Mouse (Mus musculus) embryo, embryonic 10.5 days (tissue): ENCODE results near the gene Capn11.
A peak's percentile ranks its signal among the peaks of the same experiment; 100 is the strongest.
"Not testable (repeated sequence)": the region's sequence is repeated elsewhere in the genome, so short reads cannot be mapped to it uniquely, and the experiment has no call there.

ENCODE experiments used
- DNase-seq: peaks from one replicate; pipeline ENCODE4 v3.0.0-alpha.2; 2015; ENCODE audit warnings: low spot score

Gene Capn11

DNA sequence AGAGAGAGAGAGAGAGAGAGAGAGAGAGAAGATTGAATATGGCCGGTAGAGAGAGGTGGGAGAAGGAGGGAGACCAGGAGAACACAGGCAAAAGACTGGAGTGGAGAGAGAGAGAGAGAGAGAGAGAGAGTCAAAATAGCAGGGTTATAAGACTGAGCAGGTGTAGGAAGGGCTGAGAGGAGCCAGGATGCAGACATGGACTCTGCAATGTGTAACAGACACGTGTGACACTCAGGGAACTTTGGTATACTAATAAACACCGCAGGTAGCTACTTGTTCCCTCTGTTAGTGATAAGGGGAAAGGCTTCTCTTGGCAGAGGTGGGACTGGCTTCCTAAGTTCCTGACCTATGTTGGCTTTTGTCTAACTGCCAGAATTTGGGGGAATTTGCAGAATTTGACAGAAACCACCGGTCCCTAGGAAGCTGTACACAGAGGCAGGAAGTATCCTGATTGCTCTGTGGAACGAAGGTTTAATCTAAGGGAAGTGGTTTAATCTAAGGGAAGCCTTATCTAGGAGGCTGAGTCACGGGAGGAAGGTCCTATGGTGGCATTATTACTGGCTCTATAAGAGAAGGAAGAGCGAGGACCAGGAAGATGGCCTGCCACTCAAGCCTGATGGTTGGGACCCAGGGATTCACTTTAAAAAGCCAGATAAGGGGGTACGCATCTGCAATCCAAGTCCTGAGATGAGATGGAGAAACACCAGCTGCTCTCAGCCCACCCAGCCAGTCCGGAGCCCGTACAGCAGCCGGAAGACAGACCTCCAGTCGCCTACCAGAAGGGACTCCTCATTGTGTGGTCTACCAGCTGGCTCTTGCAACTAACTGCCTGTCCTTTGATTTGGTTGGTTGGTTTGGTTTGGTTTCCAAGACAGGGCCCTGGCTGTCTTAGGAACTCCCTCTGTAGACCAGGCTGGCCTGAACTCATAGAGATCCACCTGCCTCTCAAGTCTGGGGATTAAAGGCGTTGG lies 30.0 kb downstream of the Capn11 start:
- DNase-seq: no peak

DNA sequence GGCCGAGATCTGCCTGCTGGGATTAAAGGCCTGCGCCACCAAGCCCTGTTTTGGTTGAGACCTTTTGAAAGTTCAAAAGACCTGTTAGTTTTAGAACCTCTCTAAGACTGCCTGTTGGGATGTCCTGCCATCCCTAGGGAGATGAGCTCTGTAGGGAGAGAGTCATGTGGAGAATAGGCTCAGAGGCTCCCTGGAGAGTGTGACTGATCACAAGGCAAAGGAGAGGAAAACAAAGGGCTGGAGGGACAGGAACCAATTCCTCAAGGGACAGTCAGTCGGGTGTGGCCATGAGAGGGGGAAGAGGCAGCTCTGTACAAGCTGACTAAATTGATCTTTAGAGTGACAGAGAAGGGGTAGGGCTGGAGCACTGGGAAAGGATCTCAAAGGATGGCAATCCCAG lies 31.0 kb downstream of the Capn11 start:
- no peak for DNase-seq

DNA sequence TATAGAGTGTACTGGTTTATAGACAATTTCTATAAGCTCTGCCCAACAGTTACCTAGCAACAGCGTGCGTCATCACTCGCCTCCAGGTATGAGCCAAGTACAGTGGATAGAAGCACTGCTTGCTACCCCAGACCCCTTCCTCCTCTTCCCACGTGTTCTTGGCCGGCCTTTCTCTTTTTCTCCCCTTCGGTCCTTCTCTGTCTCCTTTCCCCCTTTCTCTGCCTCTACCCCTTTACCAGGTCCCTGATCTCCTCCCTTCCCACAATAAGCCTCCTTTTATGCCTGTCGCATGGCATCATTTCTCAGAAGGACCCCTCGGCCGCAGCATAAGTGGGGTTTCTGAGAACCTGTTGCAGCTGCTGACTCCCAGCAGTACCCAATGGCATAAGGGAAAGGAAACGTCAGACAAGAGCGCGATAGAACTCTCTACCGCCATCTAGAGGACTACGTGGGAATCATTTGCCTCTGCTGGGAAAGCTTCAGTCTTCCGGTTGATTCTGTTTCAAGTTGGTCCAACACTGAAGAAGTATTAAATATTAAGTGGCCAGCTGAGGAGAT lies 32.5 kb downstream of the Capn11 start:
- peak; percentile 96 for DNase-seq

DNA sequence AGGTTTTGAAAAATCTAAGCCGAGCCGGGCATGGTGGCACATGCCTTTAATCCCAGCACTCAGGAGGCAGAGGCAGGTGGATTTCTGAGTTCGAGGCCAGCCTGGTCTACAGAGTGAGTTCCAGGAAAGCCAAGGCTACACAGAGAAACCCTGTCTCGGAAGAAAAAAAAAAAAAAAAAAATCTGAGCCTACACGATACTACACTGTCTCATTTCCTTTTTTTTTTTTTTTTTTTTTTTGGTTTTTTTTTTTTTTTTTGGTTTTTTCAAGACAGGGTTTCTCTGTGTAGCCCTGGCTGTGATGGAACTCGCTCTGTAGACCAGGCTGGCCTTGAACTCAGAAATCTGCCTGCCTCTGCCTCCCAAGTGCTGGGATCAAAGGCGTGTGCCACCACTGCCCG lies 35.7 kb downstream of the Capn11 start:
- not testable (repeated sequence) for DNase-seq

DNA sequence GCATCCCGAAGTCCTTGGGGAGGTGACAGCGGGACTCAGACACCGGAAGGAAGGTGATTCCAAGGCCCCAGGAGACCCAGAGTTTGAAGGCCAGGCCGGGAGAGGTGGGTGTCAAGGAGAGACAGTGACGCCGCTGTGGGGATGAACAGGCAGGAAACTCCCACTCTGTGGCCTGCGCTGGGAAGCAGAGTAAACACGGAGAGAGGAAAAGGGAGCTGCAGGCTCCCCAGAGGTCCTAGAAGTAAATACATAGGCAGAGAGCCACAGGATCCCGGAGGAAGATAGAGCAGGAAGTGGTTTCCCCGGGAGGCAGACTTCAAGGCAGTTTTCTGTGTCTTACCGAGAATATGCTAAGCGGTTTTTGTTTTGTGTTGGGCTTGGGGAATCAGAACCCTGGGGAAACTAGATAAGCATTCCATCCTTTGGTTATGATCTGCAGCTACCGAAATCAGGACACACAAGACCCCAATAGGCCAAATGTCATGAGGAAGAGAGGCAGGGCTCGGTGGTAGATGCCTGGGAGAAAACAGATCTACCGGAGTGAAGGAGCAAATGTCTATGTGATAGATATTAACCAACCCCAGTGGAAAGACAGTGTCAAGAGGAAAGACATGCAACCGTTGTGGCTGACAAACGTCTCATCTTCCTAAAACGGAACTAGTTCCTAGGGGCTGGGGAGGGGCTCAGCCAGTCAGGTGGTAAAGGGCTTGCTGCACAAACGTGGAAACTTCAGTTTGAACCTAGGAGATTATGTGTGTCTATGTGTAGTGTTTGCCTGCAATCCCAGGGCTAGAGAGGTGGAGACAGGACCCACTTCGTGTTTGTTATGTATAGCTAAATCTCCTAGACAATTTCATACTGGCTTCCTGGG lies 39.5 kb downstream of the Capn11 start:
- DNase-seq: no peak

DNA sequence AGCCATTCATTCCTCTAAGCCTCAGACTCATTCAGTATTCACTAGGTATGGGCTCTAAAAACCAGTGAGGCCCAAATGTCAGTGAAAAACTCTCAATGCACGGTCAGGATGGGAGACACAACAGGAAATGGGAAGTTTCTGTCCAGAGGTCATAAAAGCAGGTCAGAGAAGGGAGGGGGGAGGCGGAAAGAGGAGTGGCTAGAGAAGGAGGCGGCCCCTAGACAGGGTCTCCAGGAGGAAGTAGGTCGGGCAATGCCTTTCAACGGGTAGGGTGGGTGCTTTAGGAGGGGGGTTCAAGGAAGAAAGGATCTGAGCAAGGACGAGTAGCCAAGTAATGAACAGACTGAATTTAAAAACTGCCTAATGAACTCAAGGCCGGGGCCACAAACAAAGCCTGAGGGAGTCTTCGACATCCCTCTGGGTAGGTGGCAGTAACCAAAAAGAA lies 40.2 kb downstream of the Capn11 start:
- peak; percentile 76 for DNase-seq

DNA sequence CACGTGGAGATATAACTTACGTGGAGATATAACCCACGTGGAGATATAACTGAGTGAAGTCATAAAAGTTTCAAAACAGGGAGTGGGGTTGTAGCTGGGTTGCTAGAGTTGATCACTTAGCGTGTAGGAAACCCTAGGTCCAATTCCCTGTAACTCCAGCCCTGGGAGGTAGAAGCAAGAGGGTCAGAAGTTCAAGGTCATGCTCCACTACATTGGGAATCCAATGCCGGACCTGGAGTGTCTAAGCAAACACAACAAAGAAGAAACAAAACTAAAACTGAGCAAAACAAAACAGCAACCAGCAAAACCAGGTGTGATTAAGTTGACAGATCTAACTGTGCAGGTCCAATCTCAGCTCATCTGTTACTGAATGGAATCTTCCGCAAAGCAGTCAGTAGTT lies 41.5 kb downstream of the Capn11 start:
- DNase-seq: no peak

DNA sequence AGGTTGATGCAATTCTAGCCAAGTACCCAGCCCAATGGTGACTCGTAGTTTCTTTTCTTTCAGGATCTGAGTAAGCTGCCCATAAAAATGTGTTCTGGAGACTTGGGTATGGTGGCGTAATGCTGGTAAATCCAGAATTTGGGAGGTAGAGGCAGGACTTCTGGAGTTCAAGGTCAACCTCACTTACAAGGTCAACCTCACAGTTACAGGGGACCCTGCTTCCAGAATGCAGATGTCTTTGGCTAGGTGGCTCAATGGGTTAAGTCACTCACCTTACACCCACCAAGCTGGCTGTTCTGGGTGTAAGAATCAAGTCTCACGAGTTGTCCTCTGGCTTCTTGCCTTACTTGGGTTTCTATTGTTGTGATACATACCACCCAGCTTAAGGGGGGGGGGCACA lies 42.4 kb downstream of the Capn11 start:
- DNase-seq: no peak

DNA sequence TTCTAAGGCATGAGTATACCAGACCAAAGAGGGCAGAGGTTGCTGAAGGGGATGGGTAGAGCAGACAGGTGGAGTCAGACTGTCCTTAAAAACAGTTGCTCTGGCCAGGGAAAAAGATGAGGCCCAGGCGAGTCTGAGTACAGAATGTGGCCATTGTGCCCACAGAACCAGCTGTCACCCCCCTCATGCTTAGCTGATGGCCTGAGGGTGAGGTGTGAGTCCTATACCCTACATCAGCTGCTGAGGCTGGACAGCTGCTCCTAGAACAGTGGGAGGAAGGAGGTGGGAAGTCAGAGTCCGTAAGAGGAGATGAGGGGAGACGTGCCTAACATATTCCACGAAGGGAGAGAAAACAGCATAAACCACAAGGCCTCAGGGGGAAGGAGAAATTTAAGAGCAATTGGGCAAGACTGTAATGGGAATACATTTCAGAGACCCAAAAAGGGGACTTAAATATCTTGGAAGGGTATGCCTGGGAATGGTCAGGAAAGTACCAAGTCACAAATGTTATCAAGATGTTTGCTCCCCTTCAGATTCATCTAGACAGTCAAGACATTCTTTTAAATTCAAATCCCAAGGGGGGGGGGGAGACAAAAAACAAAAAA lies 43.0 kb downstream of the Capn11 start:
- no peak for DNase-seq

DNA sequence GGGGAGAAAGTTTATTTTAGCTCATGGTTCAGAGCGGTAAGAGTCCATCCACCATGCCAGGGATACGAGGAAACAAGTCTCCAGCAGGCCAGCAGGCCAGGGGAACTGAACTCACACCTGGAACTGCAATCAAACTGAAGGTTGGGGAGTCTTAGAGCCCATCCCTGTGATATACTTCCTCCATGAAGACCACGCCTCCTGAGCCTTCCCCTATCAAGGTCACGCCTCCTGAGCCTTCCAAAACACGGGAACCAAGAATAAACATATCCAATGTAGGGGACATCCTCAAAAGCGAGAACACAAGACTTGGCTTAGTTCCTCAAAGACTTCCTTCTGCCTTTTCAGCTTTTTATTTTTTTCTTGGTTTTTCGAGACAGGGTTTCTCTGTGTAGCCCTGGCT lies 46.2 kb downstream of the Capn11 start:
- no peak for DNase-seq

DNA sequence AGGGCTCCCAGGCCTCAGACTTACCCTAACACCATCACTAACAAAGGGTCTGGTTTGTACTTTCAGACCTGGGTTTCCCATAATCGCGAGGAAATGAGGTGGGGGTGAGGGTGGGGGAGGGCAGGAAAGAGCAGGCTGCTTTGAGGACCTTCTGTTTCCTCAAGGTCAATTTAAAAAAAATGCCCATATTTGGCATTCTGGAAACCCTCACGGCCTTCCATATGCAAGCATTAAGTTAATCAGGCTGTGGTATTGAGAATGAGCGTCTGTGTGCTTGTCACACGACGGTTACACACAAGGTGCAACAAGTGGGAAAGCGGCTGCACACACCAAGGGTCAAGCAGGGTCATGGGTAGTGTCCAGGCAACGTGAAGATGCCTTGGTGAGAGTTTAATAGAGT lies 47.1 kb downstream of the Capn11 start:
- no peak for DNase-seq

DNA sequence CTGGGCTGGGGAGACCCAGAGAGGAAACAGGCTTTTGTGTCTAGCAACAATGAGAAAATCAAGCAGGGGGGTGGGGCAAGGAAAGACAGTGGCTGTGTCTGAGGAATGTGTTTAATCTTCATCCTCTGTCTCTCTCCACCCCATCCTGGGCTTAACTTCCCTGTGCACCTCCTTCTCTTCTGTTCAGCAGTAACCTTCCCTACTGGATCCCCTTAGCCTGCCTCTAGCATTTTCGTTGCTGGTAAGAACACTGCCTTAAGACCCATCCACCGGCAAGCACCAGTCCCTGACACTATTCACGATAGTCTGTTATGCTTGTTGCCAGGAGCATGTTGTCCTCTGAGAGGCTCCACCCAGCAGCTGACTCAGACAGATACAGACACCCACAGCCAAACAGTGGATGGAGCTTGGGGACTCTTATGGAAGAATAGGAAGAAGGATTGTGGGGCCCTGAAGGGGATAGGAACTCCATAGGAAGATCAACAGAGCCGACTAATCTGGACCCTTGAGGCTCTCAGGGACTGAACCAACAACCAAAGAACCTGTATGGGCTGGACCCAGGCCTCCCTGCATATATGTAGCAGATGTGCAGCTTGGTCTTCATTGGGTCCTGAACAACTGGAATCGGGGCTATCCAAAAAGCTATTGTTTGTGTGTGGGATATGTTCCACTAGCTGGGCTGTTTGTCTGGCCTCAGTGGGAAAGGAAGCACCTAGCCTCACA lies 48.8 kb downstream of the Capn11 start:
- DNase-seq: peak; percentile 9

DNA sequence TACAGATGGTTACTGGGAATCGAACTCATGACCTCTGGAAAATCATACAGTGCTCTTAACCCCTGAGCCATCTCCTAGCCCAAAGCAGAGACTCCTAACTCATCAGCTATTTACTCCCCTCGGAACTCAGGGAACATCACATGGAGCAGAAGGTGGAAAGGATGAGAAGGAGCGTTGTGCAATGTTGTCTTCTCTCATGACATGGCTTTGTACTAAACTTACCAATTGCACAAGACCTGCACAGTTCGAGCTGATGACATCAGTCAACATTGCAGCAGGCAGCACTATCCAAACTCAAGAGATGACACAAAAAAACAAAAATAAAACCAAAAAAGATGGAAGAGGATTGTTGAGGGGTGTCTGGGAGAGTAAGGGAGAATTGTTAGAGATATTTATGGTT lies 50.7 kb downstream of the Capn11 start:
- no peak for DNase-seq

DNA sequence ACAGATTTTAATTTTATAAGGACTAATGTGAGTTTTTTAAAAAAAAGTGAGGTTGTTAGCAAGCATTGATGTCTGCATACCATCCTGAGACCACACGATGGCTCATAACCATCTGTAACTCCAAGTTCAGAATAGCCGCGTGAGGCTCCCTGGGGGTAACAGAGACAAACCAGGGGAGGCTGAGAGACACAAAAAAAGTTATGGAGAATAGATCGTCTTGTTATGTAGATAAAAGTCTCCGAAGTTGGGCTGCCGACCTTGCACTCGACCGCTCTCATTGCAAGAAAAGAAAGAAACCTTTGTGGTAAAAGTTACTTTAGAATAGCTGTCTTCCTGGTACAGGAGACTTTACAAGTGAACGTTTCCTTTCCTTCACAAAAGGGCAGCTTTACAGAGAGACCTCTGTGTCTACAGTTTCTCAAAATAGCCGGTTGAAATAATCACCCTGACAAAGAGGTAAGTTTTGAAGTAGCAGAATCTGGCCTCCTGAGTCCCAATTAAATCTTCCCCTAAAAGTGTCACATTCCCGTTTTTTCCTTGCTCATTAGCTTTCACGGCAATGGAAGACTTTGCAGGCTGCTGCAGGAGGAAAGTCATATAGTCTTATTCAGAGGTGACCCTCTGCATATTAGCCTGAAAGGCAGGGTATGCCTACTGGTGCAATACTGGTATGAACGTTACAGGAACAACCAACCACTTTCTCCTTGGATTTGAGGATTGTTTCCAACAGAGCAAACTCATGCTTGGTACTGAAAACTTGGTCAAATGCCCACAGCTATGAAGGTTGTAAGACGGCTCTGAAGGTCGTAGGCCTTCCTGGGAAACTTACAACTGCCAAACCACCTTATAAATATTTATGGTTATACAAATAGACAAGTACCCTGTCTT lies 51.9 kb downstream of the Capn11 start:
- DNase-seq: no peak

DNA sequence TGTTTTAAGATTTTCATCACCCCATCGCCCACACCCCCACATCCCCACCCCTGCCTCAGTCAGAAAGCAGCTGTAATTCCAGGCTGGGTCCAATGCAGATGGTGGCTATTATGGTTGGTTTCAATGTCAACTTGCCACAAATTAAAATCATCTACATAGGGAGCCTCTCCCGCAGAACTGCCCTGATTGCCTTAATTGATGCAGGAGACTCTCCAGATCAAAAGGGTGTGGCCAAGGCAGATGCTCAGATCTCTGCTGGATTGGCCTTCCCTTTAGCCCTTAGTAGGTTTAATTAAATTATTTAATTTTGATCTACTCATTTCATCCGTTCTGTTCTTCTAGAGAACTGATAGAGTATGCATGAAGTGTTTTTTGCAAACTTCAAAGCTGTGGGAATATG lies 56.1 kb downstream of the Capn11 start:
- DNase-seq: no peak

DNA sequence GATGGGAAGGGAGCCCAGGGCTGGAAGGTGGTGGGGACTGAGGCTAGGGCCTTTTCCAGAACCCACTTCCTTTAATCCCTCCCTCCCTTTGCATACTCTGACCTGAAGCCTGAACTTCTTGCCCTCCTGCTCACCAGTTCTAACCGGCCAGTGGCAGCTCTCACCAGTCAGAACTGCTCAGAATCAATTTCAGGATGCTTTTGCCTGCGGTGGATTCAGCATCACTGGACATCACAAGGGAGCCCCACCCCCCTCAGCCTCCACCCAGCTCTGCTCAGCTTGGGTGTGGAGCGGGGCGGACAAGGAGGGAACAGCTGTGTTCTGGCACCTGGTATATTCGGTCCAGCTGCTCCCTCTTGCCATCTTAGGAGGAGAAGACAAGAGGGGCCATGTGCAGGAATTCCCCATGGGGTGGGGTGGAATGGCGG lies 57.2 kb downstream of the Capn11 start, which contains the start of gene Mymx:
Gene Mymx (minus strand): TSS at position 226 of the 428 bp plus-strand sequence.
- peak; percentile 63 for DNase-seq

DNA sequence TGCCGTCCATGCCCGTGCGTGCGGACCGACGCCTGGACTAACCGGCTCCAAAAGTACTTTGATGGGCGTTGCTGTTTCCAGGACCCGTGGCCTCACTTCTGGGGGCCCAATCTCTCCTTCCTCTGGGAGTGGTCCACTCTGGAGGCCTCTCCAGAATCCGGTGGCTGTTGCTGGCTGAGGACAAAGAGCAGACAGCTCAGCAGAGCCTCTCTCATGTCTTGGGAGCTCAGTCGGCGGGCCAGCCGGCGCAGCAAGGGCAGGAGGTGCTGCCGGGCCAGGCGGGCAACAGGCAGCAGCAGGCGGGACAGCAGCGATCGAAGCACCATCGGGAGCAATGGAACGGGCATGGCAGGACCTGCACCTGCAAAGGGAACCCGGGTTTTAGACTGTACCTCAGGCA lies 57.8 kb downstream of the Capn11 start:
- peak; percentile 34 for DNase-seq

DNA sequence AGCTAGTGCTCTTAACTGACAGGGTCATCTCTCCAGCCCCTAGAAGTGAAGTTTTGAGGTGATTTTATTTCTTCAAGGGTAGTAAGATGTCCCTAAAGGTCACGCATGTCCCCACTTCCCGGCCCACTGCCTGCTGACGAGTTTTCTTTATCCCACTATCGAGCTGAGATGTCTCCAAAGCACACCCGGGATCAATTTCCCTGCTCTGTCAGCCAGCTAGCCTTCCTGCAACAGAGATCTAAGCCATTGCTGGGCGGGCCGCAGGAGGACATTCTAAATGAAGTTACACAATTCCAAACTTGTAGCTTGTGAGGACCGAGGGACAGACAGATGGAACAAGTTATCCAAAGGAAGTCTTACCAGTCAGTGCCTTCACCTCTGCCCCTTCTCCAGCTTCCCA lies 58.9 kb downstream of the Capn11 start:
- peak; percentile 30 for DNase-seq

DNA sequence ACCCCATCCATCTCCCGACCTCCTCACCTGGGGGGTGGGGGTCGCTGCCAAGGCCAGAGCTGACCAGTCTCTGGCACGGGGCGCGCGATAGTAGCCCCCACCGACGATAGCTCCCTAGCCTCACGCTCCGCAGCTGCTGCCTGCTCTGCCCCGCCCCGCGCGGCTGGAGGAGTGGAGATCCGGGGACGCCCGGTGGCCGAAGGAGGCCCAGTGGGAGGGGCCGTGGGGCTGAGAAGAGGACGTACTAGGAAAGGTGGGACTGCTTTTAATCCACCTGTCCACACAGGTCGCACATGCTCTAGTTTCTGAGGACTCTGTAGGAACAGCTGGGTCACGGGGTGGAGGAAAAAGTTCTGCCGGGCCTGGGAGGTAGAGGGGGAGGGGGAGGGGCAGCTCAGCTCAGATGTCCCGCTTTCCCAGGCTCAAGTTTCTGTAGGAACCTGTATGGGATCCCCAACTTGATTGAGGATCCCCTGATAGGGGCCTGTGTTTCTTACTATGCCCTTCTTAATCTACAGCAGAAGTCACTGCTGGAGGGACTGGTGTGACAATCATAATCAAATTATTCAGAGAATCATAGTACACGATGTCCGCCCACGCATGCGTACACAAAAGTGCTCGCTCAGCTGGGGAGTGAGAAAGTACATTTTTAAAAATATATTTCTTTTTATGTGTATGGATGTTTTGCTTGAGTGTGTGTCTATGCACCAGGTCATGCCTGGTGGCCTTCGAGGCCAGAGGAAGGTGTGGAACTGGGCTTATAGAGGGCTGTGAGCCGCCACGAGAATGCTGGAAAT lies 59.5 kb downstream of the Capn11 start, which contains the start of gene Slc29a1:
Gene Slc29a1 (minus strand): TSS at position 161 of the 797 bp plus-strand sequence.
- DNase-seq: peak; percentile 67
